Mouse (Mus musculus) embryonic facial prominence, embryonic 12.5 days (tissue): ENCODE data around the gene Eif2s1. TPM values are rescaled to one million over a fixed set of nuclear protein-coding genes. Genes with fewer than 3 reads are reported as not detected.
"Not testable (repeated sequence)": the region's sequence is repeated elsewhere in the genome, so short reads cannot be mapped to it uniquely, and the experiment has no call there.

Experiments
- ATAC-seq: fragments of 200-750 bp; cut with Nextera tagmentation; 2 replicates; pipeline ENCODE4 v1.8.0; 2017; ENCODE audit not compliant: insufficient number of reproducible peaks, insufficient read depth, low FRiP score, low TSS enrichment
- H3K27ac ChIP-seq: fragments of 300-500 bp; sonication (generic); 2 replicates; pipeline ENCODE4 v1.5.1; 2016; ENCODE audit warnings: mild to moderate bottlenecking
- H3K27me3 ChIP-seq: fragments of 300-500 bp; sonication (generic); 2 replicates; pipeline ENCODE4 v1.6.1; 2016; ENCODE audit warnings: mild to moderate bottlenecking, moderate library complexity
- H3K36me3 ChIP-seq: fragments of 300-500 bp; sonication (generic); 2 replicates; pipeline ENCODE4 v1.6.1; 2016; ENCODE audit warnings: mild to moderate bottlenecking
- H3K4me1 ChIP-seq: fragments of 300-500 bp; sonication (generic); 2 replicates; pipeline ENCODE4 v1.6.1; 2016
- H3K4me2 ChIP-seq: fragments of 300-500 bp; sonication (generic); replicated peaks from 2 replicates; pipeline ENCODE4 v1.6.1; 2016; ENCODE audit warnings: mild to moderate bottlenecking, moderate library complexity
- H3K4me3 ChIP-seq: fragments of 300-500 bp; sonication (generic); 2 replicates; pipeline ENCODE4 v1.5.1; 2016; ENCODE audit warnings: mild to moderate bottlenecking
- H3K9ac ChIP-seq: fragments of 300-500 bp; sonication (generic); 2 replicates; pipeline ENCODE4 v1.6.1; 2016; ENCODE audit warnings: mild to moderate bottlenecking, moderate library complexity
- H3K9me3 ChIP-seq: fragments of 300-500 bp; sonication (generic); 2 replicates; pipeline ENCODE4 v1.6.1; 2016; ENCODE audit warnings: mild to moderate bottlenecking, moderate library complexity
- WGBS: fragments of 180-500 bp; shearing (Covaris S2); methylation state at CpG from one replicate; pipeline ENCODE4 v1.1.7; 2016; 5-methylcytosine and 5-hydroxymethylcytosine counted together
- polyA plus RNA-seq: library from polyadenylated mRNA; unstranded; fragments of >200 nt; fragmentation: Nextera tagmentation; extraction: Ambion mirVana; gene quantifications from 2 replicates; pipeline ENCODE4 v1.2.1, GENCODE M21; 2016

Eif2s1 gene
- polyA plus RNA-seq, 1 experiment from 2014 or later = 199 TPM

DNA sequence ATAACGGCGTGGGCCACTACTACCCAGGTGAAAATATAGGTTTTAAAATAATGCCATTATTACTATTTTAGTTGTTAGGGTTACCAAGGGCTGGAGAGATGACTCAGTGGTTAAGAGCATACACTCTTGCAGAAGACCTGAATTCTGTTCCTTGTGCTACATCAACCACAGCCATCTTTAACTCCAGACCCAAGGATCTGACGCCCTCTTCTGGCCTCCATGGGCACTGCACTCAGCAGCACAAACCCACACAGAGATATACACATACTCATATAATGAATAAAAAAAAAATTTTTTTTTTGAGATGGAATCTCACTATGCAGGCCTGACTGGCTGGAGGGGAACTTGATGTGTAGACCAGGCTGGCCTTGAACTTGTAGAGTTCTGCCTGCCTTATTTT is 54.7 kb downstream of the Eif2s1 start:
- no peak overlapping the region for H3K9ac ChIP-seq
- H3K27ac ChIP-seq = no peak overlapping the region
- ATAC-seq = no peak
- no peak overlapping the region for H3K4me2 ChIP-seq
- H3K4me1 ChIP-seq = peaks cover 8% of the 10 kb centered on the region; the same call in 1 of the 2 replicates
- WGBS = 71% methylated on average over 3 of the region's 3 CpGs
- peaks cover 25% of the 10 kb centered on the region for H3K27me3 ChIP-seq
- H3K36me3 ChIP-seq = no peaks in the 10 kb centered on the region
- H3K9me3 ChIP-seq = no peaks in the 10 kb centered on the region
- no peak overlapping the region for H3K4me3 ChIP-seq

DNA sequence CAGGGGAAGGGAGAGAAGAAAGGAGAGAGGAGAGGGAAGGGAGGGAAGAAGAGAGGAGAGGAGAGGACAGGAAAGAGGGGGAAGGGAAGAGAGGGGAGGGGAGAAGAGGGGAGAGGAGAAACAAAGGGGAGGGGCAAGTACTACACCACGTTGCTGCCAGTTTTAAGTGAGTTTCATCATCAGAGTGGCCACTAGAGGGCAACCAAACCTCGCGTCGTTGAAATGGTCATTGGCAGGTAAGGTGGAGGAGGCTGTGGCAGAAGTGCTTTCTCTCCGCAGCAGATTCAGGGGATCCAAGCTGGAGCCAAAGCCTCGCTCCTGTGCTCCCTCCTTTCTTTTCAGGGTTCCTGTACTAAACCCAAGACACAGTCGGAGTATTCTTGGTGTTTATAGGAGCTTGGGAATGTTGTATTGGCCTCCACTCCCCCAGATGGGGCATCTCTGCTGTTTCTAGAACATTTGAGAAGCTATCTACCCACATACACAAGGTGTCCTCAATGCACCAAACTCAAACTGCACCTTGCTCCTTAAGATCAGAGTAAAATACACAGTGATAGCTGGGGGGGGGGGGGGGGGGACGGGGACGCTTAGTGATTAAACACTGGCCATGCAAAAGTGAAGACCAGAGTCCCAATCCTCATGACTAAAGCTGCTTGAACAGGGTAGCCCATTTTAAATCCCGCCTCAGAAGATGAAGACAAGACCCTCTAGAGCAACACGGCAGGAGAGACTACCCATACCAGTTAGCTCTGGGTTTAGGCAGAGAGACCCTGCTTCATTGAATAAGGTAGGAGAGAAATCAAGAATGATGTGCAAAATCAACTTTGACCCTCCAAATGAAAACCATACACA is 56.8 kb downstream of the Eif2s1 start:
- peak overlapping the region; percentile 37 for H3K4me2 ChIP-seq
- H3K9me3 ChIP-seq = no peaks in the 10 kb centered on the region
- no peak for ATAC-seq
- WGBS = 13% methylated on average over 11 of the region's 11 CpGs
- no peak overlapping the region for H3K9ac ChIP-seq
- H3K4me1 ChIP-seq = no peaks in the 10 kb centered on the region
- no peaks in the 10 kb centered on the region for H3K36me3 ChIP-seq
- H3K27ac ChIP-seq = no peak overlapping the region
- H3K4me3 ChIP-seq = no peak overlapping the region
- peaks cover 8% of the 10 kb centered on the region; the same call in 1 of the 2 replicates for H3K27me3 ChIP-seq

DNA sequence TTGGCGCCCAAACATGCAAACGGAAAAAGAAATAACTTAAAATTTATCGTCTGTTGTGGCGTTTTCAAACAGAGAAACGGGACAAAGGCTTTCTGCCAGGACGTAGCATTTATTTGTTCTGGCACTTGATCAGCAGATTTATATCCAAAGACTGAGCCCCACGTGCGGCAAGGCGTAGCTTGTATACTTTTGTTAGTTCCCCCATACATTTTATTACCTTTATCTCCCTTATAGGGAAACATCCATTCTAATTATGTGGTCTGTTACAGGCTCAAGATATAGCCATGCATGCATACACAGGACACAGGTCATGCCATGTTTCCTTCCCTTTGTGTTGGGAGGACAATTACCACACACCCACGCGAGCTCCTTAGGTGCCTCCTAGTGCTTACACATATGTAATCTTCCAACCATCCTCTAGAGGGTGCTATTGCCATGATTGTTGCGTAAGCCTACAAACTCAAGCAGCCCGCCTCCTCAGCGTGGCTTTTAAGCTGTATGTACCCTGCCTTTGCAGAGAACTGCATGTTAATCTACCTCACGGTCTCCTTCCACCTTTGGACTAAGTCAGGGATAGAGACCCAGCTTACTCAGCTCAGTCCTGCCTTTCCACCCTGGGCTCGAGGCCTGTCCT is 57.6 kb downstream of the Eif2s1 start:
- H3K36me3 ChIP-seq = no peaks in the 10 kb centered on the region
- peak overlapping the region; percentile 24; the same call in 1 of the 2 replicates for H3K4me2 ChIP-seq
- 0 out of 2 replicates have a peak, but pooled peaks cover under 1% of the 10 kb centered on the region for H3K27me3 ChIP-seq
- 31% methylated on average over 16 of the region's 16 CpGs for WGBS
- ATAC-seq = peak; percentile 82; the same call in 1 of the 2 replicates
- H3K4me1 ChIP-seq = no peaks in the 10 kb centered on the region
- H3K4me3 ChIP-seq = no peak overlapping the region
- no peak overlapping the region for H3K27ac ChIP-seq
- H3K9me3 ChIP-seq = no peaks in the 10 kb centered on the region
- H3K9ac ChIP-seq = no peak overlapping the region

DNA sequence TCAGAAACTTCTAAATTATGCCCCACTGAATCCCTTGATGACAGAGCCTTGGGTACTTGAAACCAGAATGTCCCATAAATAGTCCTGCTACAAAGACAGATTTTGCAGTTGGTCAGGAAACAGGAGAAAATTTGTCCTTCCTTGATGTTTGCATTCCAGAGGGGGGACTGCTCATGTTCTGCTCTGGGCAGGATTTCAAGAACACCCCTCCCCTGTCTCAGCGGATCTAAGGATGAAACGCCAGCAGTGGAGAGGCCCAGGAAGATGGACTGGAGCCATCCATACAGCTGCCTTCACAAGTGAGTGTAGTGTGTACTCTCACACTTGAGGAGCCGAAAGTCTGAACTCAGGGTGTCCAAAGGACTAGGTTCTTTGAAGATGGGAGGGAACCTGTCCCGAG is 59.8 kb downstream of the Eif2s1 start:
- 68% methylated on average over 4 of the region's 4 CpGs for WGBS
- no peaks in the 10 kb centered on the region for H3K36me3 ChIP-seq
- no peak overlapping the region for H3K27ac ChIP-seq
- H3K9me3 ChIP-seq = no peaks in the 10 kb centered on the region
- no peak for ATAC-seq
- no peaks in the 10 kb centered on the region for H3K4me1 ChIP-seq
- H3K4me2 ChIP-seq = no peak overlapping the region
- H3K27me3 ChIP-seq = no peaks in the 10 kb centered on the region
- no peak overlapping the region for H3K9ac ChIP-seq
- H3K4me3 ChIP-seq = no peak overlapping the region

- ATAC-seq = no peak
- no peaks in the 10 kb centered on the region for H3K4me1 ChIP-seq
- H3K27ac ChIP-seq = no peak overlapping the region
- H3K36me3 ChIP-seq = no peaks in the 10 kb centered on the region
- H3K4me3 ChIP-seq = no peak overlapping the region
- no peaks in the 10 kb centered on the region for H3K27me3 ChIP-seq
- no peak overlapping the region for H3K4me2 ChIP-seq
- 70% methylated on average over 3 of the region's 3 CpGs for WGBS
- no peak overlapping the region for H3K9ac ChIP-seq
- no peaks in the 10 kb centered on the region for H3K9me3 ChIP-seq
These were observed 60.4 kb downstream of the Eif2s1 start for GRCm38 (mm10) chr12:78922058-78922457.

- H3K4me3 ChIP-seq, H3K27ac ChIP-seq, ATAC-seq, H3K9ac ChIP-seq, H3K9me3 ChIP-seq, H3K4me2 ChIP-seq, H3K36me3 ChIP-seq, H3K27me3 ChIP-seq, H3K4me1 ChIP-seq: not testable (repeated sequence)
These were observed 61.4 kb downstream of the Eif2s1 start for GRCm38 (mm10) chr12:78922977-78923376.

GRCm38 (mm10) chr12:78923539-78924189 is 62.0 kb downstream of the Eif2s1 start:
- no peaks in the 10 kb centered on the region for H3K4me1 ChIP-seq
- no peaks in the 10 kb centered on the region for H3K27me3 ChIP-seq
- no peak overlapping the region for H3K27ac ChIP-seq
- ATAC-seq = no peak
- H3K9me3 ChIP-seq = no peaks in the 10 kb centered on the region
- no peak overlapping the region for H3K4me2 ChIP-seq
- 89% methylated on average over 7 of the region's 7 CpGs for WGBS
- H3K9ac ChIP-seq = no peak overlapping the region
- no peaks in the 10 kb centered on the region for H3K36me3 ChIP-seq
- H3K4me3 ChIP-seq = no peak overlapping the region

DNA sequence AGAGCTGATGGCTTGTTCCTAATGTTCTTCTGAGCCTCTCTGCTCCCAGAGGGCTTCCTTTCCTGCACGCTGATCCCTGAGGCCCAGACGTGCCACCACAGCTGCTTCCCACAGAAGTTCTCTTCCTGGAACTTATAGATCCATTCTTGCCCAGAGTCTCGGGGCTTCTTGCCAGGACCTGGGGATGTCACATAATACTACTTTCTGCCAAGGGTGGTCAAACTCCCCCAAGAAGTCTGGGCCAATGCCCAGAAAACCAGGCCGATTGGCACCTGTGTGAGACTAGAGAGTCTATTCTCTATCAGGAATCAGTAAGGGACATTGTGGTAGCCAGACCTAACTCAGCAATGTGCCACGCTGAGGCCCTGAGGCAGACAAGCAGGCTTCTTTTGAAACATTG is 65.7 kb downstream of the Eif2s1 start:
- 79% methylated on average over 5 of the region's 5 CpGs for WGBS
- Histone ChIP-seq H3K4me3 (no peak overlapping the region), H3K4me2 (no peak overlapping the region), H3K9ac (no peak overlapping the region), H3K4me1 (no peaks in the 10 kb centered on the region), H3K27ac (no peak overlapping the region), H3K36me3 (no peaks in the 10 kb centered on the region), H3K9me3 (no peaks in the 10 kb centered on the region), H3K27me3 (no peaks in the 10 kb centered on the region)
- no peak for ATAC-seq

- Histone ChIP-seq H3K4me1 (no peaks in the 10 kb centered on the region), H3K27me3 (no peaks in the 10 kb centered on the region), H3K27ac (no peak overlapping the region), H3K36me3 (no peaks in the 10 kb centered on the region), H3K9ac (no peak overlapping the region), H3K9me3 (no peaks in the 10 kb centered on the region), H3K4me2 (no peak overlapping the region), H3K4me3 (no peak overlapping the region)
- no peak for ATAC-seq
- 73% methylated on average over 1 of the region's 1 CpGs for WGBS
These were observed 68.3 kb downstream of the Eif2s1 start for GRCm38 (mm10) chr12:78929900-78930299.

DNA sequence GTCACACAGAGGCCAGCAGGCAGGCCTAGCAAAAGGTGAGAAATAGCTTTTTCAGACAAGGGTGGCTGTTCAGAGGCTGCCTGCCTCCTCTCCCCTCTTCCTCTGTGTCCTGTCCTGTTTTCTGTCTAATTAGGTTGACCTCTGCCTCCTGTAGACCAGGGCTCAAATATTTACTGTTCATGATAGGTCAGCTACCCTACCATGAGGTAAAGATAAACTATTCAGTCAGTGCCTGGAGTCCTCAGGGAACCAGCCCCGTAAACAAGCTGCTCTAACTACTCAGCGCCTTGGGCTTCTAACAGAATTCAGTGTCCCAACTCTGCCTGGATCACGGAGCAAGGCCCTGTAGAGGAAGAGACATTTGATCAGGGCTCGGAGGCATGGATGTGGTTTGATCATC is 74.9 kb downstream of the Eif2s1 start:
- ATAC-seq = no peak
- Histone ChIP-seq H3K27me3 (no peaks in the 10 kb centered on the region), H3K9me3 (no peaks in the 10 kb centered on the region), H3K4me1 (no peaks in the 10 kb centered on the region), H3K4me3 (no peak overlapping the region), H3K36me3 (no peaks in the 10 kb centered on the region), H3K27ac (no peak overlapping the region), H3K4me2 (no peak overlapping the region), H3K9ac (no peak overlapping the region)
- 23% methylated on average over 4 of the region's 4 CpGs for WGBS
